Mouse (Mus musculus): Measurements from ENCODE around the gene Fn3k. TPM values are rescaled to one million over a fixed set of nuclear protein-coding genes. Genes with fewer than 3 reads are reported as not detected.
A peak's percentile ranks its signal among the peaks of the same experiment; 100 is the strongest.

Gene Fn3k
- polyA plus RNA-seq (2016; fragmentation: Nextera tagmentation; extraction: Ambion mirVana): 0.50 and 0.59 TPM in 2 replicates

GRCm38 (mm10) chr11:121434156-121435155 lies at the start of gene Fn3k:
Fn3k (plus strand) TSS chr11:121434913.
- Histone ChIP-seq H3K9me3 (no peaks in the 10 kb centered on the region), H3K27ac (no peak within 1 kb of the TSS), H3K4me2 (peak within 1 kb of the TSS; percentile 78), H3K9ac (replicated peaks) (no peak within 1 kb of the TSS; the same call in 1 of the 2 replicates), H3K4me1 (replicated peaks) (peaks cover 17% of the 10 kb centered on the region), H3K4me3 (replicated peaks) (peak within 1 kb of the TSS; percentile 43), H3K27me3 (no peaks in the 10 kb centered on the region), H3K36me3 (peaks cover 19% of the 10 kb centered on the region)
- WGBS: 10% methylated on average over 30 of the region's 30 CpGs
- peak; percentile 87 for ATAC-seq (ENCODE audit: insufficient number of reproducible peaks, insufficient read depth, low FRiP score, low TSS enrichment, low read depth)

GRCm38 (mm10) chr11:121387750-121388553 lies 46.8 kb upstream of the Fn3k start, which contains the start of gene Rab40b:
Rab40b (minus strand) TSS chr11:121388251.
- Histone ChIP-seq H3K9me3 (no peaks in the 10 kb centered on the region), H3K27me3 (peaks cover 17% of the 10 kb centered on the region), H3K4me2 (peak within 1 kb of the TSS; percentile 91), H3K4me1 (replicated peaks) (peaks cover 12% of the 10 kb centered on the region), H3K4me3 (replicated peaks) (peak within 1 kb of the TSS; percentile 63), H3K9ac (replicated peaks) (peak within 1 kb of the TSS; percentile 54; the same call in 1 of the 2 replicates), H3K36me3 (no peaks in the 10 kb centered on the region), H3K27ac (no peak within 1 kb of the TSS)
- WGBS: 1% methylated on average over 61 of the region's 61 CpGs
- ATAC-seq (ENCODE audit: insufficient number of reproducible peaks, insufficient read depth, low FRiP score, low TSS enrichment, low read depth): peak; percentile 99

- H3K27me3 ChIP-seq: peaks cover 17% of the 10 kb centered on the region
- no peaks in the 10 kb centered on the region for H3K36me3 ChIP-seq
- peak overlapping the region; percentile 63 for H3K4me3 ChIP-seq (replicated peaks)
- H3K4me1 ChIP-seq (replicated peaks): peaks cover 12% of the 10 kb centered on the region
- no peaks in the 10 kb centered on the region for H3K9me3 ChIP-seq
- peak; percentile 12; the same call in 1 of the 2 replicates for ATAC-seq (ENCODE audit: insufficient number of reproducible peaks, insufficient read depth, low FRiP score, low TSS enrichment, low read depth)
- H3K4me2 ChIP-seq: peak overlapping the region; percentile 91
- no peak overlapping the region for H3K27ac ChIP-seq
- H3K9ac ChIP-seq (replicated peaks): 0 out of 2 replicates have a peak overlapping the region, but pooled peaks have one; percentile 18
- 15% methylated on average over 6 of the region's 6 CpGs for WGBS
These were observed 46.2 kb upstream of the Fn3k start for GRCm38 (mm10) chr11:121388554-121388945.

GRCm38 (mm10) chr11:121390793-121391192 lies 43.9 kb upstream of the Fn3k start:
- peaks cover 12% of the 10 kb centered on the region for H3K4me1 ChIP-seq (replicated peaks)
- no peak overlapping the region for H3K9ac ChIP-seq (replicated peaks)
- ATAC-seq (ENCODE audit: insufficient number of reproducible peaks, insufficient read depth, low FRiP score, low TSS enrichment, low read depth): no peak
- H3K27me3 ChIP-seq: peaks cover 17% of the 10 kb centered on the region
- no peaks in the 10 kb centered on the region for H3K9me3 ChIP-seq
- H3K27ac ChIP-seq: no peak overlapping the region
- 66% methylated on average over 3 of the region's 3 CpGs for WGBS
- no peak overlapping the region for H3K4me3 ChIP-seq (replicated peaks)
- H3K4me2 ChIP-seq: no peak overlapping the region
- no peaks in the 10 kb centered on the region for H3K36me3 ChIP-seq

GRCm38 (mm10) chr11:121392405-121392804 lies 42.3 kb upstream of the Fn3k start:
- H3K36me3 ChIP-seq: no peaks in the 10 kb centered on the region
- H3K9me3 ChIP-seq: no peaks in the 10 kb centered on the region
- no peak overlapping the region for H3K9ac ChIP-seq (replicated peaks)
- ATAC-seq (ENCODE audit: insufficient number of reproducible peaks, insufficient read depth, low FRiP score, low TSS enrichment, low read depth): no peak
- no peak overlapping the region for H3K4me3 ChIP-seq (replicated peaks)
- no peak overlapping the region for H3K27ac ChIP-seq
- WGBS: 92% methylated on average over 3 of the region's 3 CpGs
- no peak overlapping the region for H3K4me2 ChIP-seq
- H3K27me3 ChIP-seq: peaks cover 7% of the 10 kb centered on the region
- H3K4me1 ChIP-seq (replicated peaks): peaks cover 7% of the 10 kb centered on the region

GRCm38 (mm10) chr11:121407366-121408155 lies 27.2 kb upstream of the Fn3k start:
- H3K27ac ChIP-seq: no peak overlapping the region
- H3K4me3 ChIP-seq (replicated peaks): no peak overlapping the region
- H3K36me3 ChIP-seq: no peaks in the 10 kb centered on the region
- H3K9me3 ChIP-seq: no peaks in the 10 kb centered on the region
- WGBS: 73% methylated on average over 3 of the region's 3 CpGs
- H3K9ac ChIP-seq (replicated peaks): no peak overlapping the region
- H3K27me3 ChIP-seq: no peaks in the 10 kb centered on the region
- no peaks in the 10 kb centered on the region for H3K4me1 ChIP-seq (replicated peaks)
- H3K4me2 ChIP-seq: no peak overlapping the region
- no peak for ATAC-seq (ENCODE audit: insufficient number of reproducible peaks, insufficient read depth, low FRiP score, low TSS enrichment, low read depth)

- WGBS: 83% methylated on average over 5 of the region's 5 CpGs
- Histone ChIP-seq H3K27me3 (no peaks in the 10 kb centered on the region), H3K27ac (no peak overlapping the region), H3K4me2 (no peak overlapping the region), H3K9ac (replicated peaks) (no peak overlapping the region), H3K9me3 (no peaks in the 10 kb centered on the region), H3K4me1 (replicated peaks) (no peaks in the 10 kb centered on the region), H3K4me3 (replicated peaks) (no peak overlapping the region), H3K36me3 (no peaks in the 10 kb centered on the region)
- ATAC-seq (ENCODE audit: insufficient number of reproducible peaks, insufficient read depth, low FRiP score, low TSS enrichment, low read depth): no peak
These were observed 20.0 kb upstream of the Fn3k start for GRCm38 (mm10) chr11:121414762-121415161.

GRCm38 (mm10) chr11:121415351-121415750 lies 19.4 kb upstream of the Fn3k start:
- Histone ChIP-seq H3K9me3 (no peaks in the 10 kb centered on the region), H3K9ac (replicated peaks) (no peak overlapping the region), H3K4me2 (no peak overlapping the region), H3K36me3 (no peaks in the 10 kb centered on the region), H3K4me3 (replicated peaks) (no peak overlapping the region), H3K27ac (no peak overlapping the region), H3K27me3 (no peaks in the 10 kb centered on the region), H3K4me1 (replicated peaks) (no peaks in the 10 kb centered on the region)
- ATAC-seq (ENCODE audit: insufficient number of reproducible peaks, insufficient read depth, low FRiP score, low TSS enrichment, low read depth): no peak
- 76% methylated on average over 5 of the region's 5 CpGs for WGBS

GRCm38 (mm10) chr11:121417971-121418370 lies 16.7 kb upstream of the Fn3k start:
- Histone ChIP-seq H3K27ac (no peak overlapping the region), H3K27me3 (no peaks in the 10 kb centered on the region), H3K9ac (replicated peaks) (no peak overlapping the region), H3K9me3 (no peaks in the 10 kb centered on the region), H3K36me3 (no peaks in the 10 kb centered on the region), H3K4me3 (replicated peaks) (no peak overlapping the region), H3K4me1 (replicated peaks) (peaks cover 11% of the 10 kb centered on the region), H3K4me2 (no peak overlapping the region)
- 83% methylated on average over 5 of the region's 5 CpGs for WGBS
- no peak for ATAC-seq (ENCODE audit: insufficient number of reproducible peaks, insufficient read depth, low FRiP score, low TSS enrichment, low read depth)

- H3K4me1 ChIP-seq (replicated peaks): peaks cover 11% of the 10 kb centered on the region
- no peak overlapping the region for H3K4me3 ChIP-seq (replicated peaks)
- H3K36me3 ChIP-seq: no peaks in the 10 kb centered on the region
- no peaks in the 10 kb centered on the region for H3K27me3 ChIP-seq
- no peaks in the 10 kb centered on the region for H3K9me3 ChIP-seq
- no peak overlapping the region for H3K27ac ChIP-seq
- no peak for ATAC-seq (ENCODE audit: insufficient number of reproducible peaks, insufficient read depth, low FRiP score, low TSS enrichment, low read depth)
- no peak overlapping the region for H3K4me2 ChIP-seq
- H3K9ac ChIP-seq (replicated peaks): no peak overlapping the region
- 75% methylated on average over 2 of the region's 2 CpGs for WGBS
These were observed 15.8 kb upstream of the Fn3k start for GRCm38 (mm10) chr11:121418932-121419331.
